Mouse (Mus musculus): ENCODE results near the gene Traf5.

Traf5 gene

GRCm38 (mm10) chr1:192090689-192091567, 1.4 kb downstream of the Traf5 start:
- DNase-seq: no peak

GRCm38 (mm10) chr1:192090281-192090680, 2.1 kb downstream of the Traf5 start:
- DNase-seq: no peak

- DNase-seq: no peak
Measured at GRCm38 (mm10) chr1:192089208-192090166, 2.9 kb downstream of the Traf5 start.

GRCm38 (mm10) chr1:192088011-192088410, 4.3 kb downstream of the Traf5 start:
- no peak for DNase-seq

DNA sequence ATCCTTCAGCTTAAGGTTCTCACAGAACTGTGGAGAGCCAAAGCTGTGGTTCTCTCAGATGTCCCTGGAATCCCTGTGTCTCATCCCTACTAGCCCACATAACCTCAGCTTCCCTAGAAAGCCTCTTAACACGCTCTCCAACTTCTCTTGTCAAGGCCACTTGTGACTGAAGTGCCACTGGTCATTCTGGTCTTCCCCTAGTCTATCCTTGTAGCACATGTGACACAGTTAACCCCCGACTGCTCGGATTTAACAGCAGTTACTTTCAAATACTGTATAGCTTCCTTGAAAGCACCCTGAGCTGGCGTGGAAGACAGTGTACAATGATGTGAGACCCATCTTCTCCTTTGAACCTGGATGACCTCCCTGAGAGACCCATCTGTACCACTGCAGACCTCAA, 5.3 kb downstream of the Traf5 start:
- no peak for DNase-seq

DNA sequence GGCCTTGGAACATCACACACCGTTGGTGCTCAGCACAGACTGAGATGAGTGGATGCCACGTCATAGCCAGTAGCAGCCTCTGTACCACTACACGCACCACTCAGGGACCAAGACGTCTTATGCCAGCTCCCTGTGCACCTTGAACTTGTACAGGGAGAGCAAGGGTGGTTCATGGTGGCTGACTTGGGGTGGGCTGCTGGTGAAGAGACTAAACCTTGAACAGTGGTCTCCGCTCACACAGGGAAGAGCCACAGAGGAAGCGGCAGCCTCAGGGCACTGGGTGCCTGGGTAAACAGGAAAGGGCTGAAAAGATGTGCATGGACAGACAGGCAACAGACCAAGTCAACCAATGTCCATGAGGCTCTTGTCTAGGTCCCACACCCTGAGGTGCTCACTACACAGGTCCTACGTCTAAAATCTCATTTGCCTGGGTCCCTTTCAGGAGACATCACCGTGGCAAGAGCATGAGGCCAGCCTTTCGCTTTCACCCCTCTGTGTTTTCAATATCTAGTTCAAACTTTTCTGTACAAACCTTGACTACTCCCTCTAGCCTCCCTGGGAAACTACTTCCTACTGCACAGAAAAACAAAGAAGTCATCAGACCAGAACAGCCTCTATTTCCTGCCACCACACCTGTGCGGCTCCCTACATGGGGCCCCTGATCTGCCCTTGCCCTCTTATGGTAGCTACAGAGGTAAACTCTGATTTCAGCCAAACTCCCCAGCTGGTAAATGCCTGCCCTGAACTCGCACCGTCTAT, 5.9 kb downstream of the Traf5 start:
- no peak for DNase-seq

GRCm38 (mm10) chr1:192085218-192085617, 7.1 kb downstream of the Traf5 start:
- DNase-seq: no peak

- DNase-seq: no peak
Measured at GRCm38 (mm10) chr1:192082646-192083045, 9.7 kb downstream of the Traf5 start.

GRCm38 (mm10) chr1:192081129-192081528, 11.2 kb downstream of the Traf5 start:
- DNase-seq: no peak

GRCm38 (mm10) chr1:192079121-192079520, 13.2 kb downstream of the Traf5 start:
- no peak for DNase-seq

- DNase-seq: peak; percentile 30
Measured at GRCm38 (mm10) chr1:192078406-192078805, 14.0 kb downstream of the Traf5 start.

- peak; percentile 34 for DNase-seq
Measured at GRCm38 (mm10) chr1:192076796-192077535, 15.4 kb downstream of the Traf5 start.

GRCm38 (mm10) chr1:192076101-192076500, 16.3 kb downstream of the Traf5 start:
- DNase-seq: no peak

DNA sequence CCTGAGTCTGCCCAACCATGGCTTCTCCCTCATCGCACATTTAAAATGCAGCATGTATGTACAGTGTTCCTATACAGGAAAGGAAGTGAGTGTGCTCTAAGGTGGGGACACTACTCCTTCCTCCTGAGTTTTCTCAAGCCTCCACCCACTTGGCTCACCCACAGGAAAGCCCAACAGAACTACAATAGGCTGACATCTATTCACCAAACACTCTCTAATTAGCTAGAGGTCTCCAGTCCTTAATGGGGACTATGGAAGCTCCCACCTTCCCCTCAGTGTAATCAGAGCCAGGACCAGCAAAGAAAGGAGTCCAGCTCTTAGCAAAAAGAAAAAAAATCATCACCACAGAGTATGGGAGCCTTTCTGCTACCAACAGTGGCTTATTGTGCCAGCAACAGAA, 17.5 kb downstream of the Traf5 start:
- no peak for DNase-seq

- DNase-seq: no peak
Measured at GRCm38 (mm10) chr1:192072426-192072825, 19.9 kb downstream of the Traf5 start.

DNA sequence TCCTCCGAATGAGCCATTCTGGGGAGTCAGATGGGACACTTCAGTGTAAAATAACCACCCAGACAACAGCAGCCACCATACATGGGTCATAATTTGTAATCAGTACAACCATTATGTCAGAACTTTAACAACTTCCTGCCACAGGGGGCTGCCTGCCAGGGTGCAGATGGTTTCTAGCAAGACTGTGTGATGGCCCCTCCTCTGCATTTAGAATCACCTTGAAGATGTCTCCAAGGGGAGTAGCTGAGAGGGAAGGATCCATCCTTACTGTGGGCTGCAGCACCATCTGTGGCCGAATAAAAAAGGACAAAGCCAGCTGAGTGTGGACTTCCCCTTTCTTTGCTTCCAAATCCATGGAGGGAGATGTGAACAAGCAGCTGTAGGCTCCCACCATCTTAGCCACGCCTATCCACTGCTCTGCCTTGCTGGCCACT, 21.7 kb downstream of the Traf5 start:
- peak; percentile 24 for DNase-seq

DNA sequence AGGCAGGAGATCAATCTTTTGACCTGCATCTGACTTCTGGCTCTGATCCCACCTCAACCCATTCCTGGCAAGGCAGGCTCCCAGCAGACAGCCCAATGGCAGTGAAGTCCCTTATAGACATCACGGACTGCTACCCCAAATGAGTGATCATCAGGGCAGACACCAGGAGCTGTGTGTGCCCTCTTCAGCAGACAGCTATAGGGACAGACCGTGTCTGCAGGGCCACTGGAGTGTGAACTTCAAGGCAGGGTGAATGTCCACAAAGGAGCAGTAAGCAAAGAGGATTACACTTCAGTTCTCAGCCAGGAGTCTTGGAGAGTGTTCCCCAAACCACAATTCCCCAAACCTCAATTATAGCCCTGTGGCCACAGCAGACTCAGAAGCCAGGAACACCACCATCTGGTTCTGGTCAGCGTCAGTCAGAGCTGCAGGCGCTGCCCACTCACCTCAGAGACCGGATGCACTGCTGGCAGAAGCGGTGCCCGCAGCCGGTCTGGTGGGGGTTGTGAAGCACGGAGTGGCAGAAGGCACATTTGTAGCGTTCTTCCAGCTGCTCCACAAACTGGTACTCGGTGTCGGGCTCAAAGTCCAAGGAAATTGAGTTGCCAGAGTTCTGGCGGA, 22.3 kb downstream of the Traf5 start:
- peak; percentile 40 for DNase-seq

GRCm38 (mm10) chr1:192068188-192068587, 24.2 kb downstream of the Traf5 start:
- no peak for DNase-seq

DNA sequence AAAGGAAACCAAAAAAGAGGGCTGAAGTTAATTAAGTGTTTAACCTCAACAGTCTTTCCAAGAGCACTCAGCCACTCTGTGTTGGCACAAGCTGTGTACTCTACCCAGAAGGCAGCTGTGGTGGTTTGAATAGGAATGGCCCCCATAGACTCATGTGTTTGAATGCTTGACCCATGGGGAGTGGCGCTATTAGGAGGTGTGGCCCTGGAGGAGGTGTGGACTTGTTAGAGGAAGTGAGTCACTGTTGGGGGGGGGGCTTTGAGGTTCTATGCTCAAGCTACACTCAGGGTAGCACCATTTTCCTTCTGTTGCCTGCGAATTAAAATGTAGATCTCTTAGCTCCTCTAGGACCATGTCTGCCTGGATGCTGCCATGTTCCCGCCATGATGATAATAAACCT, 25.4 kb downstream of the Traf5 start:
- DNase-seq: no peak

GRCm38 (mm10) chr1:192063209-192063946, 29.0 kb downstream of the Traf5 start:
- DNase-seq: no peak

DNA sequence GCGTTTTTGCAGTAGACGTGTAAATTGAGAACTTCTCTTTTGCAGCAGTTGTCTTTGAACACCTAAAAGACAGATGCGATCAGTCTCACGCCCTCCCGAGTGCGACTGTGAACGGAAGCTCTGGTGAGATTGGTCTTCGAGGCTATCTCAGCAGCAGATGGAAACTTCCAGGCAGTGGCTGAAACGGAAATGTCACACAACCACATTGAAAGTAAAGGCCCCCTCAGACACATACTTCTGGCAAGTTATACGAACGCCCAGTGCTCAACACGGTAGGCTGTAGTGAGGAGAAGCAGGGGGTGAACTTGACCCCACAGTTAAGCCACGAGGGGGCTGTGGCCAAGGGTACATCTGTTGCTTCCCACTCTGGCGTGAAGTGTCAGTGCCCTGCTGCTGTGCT, 29.7 kb downstream of the Traf5 start:
- no peak for DNase-seq

Measured in right cerebral cortex, postnatal 25 days (tissue).